Mouse (Mus musculus) bone marrow macrophage, adult 2 months (primary cell): ENCODE results near the gene Prmt3.

Source experiments
- CTCF ChIP-seq: IDR thresholded peaks from 2 replicates; pipeline ENCODE4 v1.5.1; 2012; ENCODE audit warnings: low read depth, mild to moderate bottlenecking, low read length, moderate library complexity
- POLR2A ChIP-seq: IDR thresholded peaks from 2 replicates; pipeline ENCODE4 v1.6.1; 2012; ENCODE audit warnings: mild to moderate bottlenecking, low read depth, low read length, borderline replicate concordance

GRCm38 (mm10) chr7:49785141-49785540, 7.0 kb downstream of the Prmt3 start:
- no peak for TF ChIP-seq CTCF
- no peak for TF ChIP-seq POLR2A
